Mouse (Mus musculus): Measurements from ENCODE around the gene Rps6ka2.

Gene Rps6ka2

DNA sequence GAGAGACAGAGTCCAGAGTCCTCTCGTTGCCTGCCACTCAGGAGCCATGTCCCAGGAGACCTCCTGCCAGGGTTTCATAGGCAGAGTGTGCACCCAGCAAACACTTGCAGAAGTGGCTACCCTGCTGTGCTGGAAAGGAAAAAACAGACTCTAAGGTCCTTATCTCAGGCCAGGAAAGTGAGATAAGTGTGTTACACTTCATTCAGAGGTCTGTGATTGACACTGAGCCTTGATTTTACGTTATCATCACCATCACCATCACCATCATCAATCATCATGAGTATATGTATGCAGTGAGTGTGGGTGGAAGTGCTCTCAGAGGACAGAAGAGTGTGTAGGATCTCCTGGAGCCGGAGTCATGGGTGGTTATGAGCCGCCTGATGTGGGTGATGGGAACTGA, 51.4 kb downstream of the Rps6ka2 start:
- no peak for DNase-seq

DNA sequence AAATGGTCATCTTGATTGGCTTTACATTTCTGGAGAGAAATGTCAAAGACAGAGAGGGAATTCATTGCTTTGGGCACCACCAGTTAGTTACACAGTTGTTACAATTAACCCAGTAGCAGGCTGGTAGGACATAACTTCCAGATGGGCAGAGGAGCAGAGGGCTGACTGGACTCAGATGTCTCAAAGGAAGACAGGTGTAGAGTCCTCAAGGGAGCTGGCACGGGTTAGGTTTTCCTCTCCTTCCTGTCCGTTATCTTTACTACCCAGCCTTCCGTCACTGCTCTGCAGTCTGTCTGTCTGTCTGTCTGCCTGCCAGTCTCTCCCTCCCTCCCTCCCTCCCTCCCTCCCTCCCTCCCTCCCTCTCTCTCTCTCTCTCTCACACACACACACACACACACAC, 52.3 kb downstream of the Rps6ka2 start:
- DNase-seq = no peak

DNA sequence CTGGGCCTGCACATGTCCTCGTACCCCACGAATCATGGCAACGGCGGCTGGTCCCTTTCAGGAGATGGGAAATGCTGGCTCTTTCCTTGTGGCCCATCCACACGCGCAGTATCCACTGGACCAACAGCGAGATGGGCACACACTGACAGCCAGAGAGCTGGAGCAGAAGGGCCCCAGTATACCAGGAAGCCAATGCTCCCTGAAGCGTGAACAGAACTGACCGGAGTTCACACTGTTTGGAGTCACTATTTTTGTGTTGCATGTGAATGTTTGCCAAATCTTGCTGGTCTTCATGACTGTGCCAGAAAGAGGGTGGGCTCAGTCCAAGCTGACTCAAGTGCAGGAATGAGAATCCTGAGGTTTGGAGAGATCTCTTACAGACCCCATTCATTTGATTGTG, 58.6 kb downstream of the Rps6ka2 start:
- DNase-seq = no peak

DNA sequence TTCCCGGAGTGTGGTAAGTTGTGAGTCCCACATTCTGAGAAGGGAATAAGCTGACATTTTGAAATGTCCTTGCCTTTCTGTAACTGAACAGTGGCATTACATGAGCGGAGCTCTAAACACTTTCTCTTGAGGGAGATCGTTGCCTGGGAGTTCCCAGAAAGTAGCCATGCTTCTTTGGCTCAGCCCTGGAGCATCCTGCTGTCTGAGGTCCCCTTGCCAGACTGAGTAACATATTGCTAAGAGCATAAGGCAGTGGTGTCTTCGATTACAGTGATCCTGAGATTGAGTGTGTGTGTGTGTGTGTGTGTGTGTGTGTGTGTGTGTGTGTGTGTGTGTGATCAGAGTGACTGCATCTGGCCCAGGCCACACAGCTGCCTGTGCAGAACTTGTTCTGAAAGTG, 61.4 kb downstream of the Rps6ka2 start:
- DNase-seq = no peak

DNA sequence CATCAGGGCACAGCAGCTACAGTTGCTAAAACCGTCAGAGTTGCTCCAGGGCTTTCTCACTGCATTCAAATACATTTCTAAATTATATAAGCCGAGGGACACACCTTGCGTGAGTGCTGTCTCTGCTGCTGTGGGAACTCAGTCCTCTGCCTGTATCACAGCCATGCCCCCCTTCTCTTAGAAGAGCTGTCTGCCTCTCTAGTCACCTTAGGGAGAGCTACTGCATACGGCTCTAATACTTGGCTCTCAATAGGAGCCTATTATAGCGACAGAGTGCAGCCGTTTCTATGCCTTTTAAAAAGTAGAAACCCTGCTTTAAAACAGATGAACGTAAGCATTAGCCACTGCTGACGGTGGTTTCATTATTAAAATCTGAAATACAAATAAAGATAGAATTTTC, 61.9 kb downstream of the Rps6ka2 start:
- no peak for DNase-seq

DNA sequence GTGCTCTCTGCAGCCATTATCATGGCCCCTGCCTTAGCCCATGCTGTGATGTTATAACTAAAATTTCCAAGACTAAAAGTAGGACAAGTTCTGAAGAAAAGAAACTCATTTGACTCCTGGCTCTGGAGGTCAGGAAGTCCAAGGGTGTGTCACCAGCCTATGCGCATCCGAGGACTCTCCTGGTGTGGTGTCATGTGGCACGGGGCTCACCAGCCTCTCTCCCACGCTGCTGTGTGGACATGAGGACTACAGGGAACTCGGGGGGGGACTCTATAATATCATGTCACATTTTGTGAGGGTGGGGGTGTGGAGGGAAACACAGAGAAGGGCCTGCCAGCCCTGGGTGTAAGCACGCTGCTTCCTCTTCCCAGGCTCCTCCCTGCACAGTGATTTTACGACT, 62.5 kb downstream of the Rps6ka2 start:
- no peak for DNase-seq

DNA sequence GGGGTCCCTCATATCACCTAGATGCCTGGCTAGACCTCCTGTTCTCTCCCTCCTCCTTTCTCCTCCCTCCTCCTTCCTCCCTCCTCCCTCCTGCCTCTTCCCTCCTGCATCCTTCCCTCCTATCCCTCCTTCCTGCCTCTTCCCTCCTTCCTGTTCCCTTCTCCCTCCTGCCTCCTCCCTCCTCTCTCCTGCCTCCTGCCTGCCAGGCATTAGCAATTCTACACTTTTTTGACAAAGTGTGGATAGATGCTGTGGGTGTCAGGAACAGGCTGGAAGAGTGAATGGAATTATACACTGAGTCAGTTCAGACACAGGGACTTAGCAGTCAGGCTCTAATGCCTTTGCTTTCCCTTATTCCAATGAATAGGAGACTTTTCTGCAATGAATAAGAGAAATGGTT, 63.3 kb downstream of the Rps6ka2 start:
- no peak for DNase-seq

DNA sequence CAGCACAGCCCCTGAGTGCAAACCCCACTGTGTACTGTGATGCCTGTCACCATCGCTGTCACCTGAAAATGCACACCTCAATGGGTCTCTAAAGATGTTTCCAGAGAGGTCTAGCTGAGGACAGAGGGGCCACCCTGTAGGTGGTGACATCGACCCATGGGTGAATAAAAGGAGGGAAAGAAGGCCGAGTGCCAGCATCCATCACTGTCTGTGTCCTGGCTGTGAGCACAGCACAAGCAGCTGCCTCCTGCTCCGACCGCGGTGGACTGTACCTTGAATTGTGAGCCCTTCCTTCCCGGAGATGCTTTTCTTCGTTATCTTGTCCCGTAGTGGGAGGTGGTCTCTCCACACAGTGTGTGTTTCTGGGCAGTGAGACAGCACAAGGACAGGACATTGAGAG, 67.8 kb downstream of the Rps6ka2 start:
- DNase-seq = no peak

DNA sequence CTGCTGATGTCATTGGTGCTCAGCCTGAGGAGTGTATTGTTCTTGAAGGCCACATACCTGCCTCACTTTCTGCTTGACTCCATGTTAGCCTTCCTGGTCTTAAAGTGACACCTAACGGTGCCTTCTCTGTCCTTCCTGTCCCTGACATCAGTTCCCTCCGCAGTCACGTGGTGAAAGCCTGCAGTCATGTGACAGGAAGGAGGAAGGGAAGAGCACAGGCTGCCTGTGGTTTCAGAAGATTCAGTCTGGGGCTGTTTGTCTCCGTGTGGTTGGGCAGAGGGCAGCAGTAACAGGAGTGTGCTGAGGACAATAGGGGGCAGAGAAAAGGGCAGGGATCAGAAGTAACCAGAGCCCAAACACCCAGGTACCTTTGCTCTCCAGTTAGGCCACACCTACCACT, 68.9 kb downstream of the Rps6ka2 start:
- no peak for DNase-seq

DNA sequence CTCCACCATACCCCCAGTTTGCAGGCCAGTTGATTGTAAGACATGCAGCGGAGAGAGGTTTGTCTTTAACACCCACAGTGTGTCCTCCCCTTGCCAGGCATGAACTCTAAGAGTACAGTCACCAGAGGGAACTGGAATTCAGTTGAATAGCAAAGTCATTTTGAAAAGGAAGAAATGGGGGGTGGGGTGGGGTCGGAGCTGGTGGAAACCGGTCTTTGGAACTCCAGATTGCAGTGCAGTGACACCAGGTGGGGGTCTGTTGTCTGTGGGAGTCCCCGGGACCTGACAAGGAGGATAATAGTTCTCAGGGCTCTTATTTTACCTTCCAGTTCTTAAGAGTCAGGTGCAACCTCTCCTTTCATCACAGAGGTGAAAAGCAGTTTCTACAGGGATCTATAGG, 70.6 kb downstream of the Rps6ka2 start:
- DNase-seq = no peak

DNA sequence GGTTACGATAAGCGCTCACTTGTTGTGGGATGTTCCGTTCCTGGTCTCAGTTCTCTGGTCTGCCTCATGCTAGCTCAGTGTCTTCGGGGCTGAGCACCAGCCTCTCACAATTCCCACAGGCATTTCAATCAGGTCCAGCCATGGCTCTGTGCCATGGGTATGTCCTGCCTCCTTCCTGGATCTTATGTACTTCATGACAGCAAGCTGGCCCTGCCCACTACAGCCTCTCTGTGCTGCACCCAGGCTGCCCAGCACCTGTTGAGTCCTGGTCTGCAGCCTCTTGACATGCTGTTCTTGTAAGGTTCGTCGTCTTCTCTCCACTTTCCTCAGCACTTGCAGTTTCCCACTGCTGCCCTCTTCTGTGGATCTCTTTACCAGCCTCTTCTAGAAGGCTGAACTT, 75.2 kb downstream of the Rps6ka2 start:
- DNase-seq = no peak

DNA sequence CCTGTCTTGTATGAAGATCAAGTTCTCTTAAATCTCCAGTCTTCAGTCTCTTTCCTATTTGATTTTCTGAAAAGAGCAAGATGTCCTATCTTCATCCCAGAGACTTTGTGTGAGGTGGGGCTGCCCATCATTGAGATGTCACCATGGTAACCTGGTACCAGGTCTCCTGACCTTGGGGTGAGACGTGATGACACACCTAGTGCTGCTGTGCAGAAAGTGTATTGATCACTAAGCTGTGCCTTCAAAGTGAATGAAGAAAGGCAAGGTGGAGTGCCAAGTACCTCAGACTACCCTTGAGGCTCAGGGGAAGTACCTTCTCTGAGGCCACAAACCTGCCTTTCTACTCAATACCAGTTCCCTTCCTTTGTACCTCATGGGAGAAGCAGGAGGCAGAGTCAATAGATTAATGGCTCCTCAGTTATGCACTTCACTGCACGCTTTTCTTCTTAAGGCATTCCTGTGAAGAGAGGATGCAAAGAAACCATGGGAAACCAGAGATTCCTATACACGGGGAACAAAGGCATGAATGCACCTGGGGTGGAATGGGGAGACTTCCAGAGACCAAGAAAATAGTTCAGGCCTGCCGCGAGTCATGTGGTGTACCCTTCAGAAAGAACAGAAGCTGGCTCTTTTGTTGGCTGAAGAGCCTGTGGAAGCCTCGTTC, 77.1 kb downstream of the Rps6ka2 start:
- DNase-seq = no peak

DNA sequence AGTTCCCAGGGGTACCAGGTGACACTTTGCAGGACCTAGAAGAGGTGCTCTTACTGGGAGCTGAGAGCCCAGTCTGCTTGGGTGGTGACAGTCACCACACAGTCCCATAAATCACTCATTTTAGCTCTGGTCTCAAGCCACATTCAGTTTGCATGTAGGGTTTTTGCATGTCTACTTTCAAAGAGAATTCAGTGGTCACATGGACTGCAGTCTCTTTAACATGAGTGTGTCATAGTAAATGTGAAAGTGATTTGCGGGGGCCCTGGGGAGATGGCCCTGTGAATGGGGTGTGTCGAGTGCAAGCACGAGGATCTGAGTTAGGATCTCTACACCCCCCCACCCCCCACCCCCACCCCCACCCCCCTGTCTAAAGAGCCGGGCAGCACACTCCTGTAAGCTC, 80.5 kb downstream of the Rps6ka2 start:
- DNase-seq = no peak

DNA sequence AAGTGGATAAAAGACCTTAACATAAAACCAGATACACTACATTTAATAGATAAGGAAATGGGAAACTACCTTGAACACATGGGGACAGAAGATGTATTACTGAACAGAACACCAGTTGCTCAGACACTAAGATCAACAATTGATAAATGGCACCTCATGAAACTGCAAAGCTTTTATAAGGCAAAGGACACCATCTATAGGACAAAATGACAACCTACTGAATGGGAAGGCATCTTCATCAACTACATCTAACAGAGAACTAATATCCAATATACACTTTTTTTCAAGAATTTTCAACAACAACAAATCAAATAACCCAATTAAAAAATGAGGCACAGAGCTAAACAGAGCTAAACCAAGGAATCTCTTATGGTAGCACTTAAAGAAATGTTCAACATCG, 87.3 kb downstream of the Rps6ka2 start:
- DNase-seq = no peak

DNA sequence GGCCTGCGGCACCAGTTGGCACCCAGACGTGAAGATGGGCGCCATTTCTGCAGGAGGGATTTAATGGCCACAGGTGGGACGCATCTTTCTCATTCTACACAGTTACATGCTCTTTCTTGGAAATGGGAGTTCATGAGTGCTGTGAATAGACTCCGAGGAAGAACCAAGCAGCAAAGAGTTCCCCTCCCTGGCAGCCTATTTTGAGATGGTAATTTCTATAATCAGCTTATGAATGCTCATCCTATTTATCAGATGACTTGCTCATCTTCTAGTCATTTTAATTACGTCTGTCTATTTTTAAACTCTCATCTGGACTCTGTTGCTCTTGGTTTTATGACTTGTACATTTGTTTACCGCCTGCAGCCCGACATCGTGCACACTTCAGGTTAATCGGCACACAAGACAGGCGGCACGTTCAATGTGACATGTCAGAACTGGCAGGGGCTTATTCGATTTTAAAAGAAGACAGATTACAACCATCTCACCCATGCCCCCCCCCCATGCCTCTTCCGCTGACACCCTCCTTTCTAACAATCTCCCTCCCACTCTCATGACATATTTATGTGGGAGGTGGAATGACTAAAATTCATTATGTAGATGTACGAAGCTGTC, 88.9 kb downstream of the Rps6ka2 start:
- DNase-seq = no peak

DNA sequence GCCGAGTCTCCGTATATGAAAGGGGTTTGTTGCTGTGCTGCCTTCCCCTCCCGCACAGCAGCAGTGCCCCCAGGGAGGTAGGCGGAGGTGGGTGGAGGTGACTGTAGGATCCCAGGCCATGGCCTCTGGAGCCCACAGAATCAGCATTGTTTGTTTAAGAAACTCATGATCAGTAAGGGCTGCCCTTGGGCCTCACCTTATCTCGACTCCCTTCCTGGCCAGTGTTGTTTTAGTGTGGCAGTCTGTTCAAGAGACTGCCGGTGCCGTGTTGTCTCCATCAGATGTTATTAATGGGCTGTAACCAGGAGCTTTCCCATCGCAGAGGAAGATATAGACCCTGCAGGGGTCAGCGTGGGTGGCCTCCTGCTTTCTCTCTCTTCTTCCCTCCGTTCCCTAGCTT, 90.4 kb downstream of the Rps6ka2 start:
- DNase-seq = no peak

DNA sequence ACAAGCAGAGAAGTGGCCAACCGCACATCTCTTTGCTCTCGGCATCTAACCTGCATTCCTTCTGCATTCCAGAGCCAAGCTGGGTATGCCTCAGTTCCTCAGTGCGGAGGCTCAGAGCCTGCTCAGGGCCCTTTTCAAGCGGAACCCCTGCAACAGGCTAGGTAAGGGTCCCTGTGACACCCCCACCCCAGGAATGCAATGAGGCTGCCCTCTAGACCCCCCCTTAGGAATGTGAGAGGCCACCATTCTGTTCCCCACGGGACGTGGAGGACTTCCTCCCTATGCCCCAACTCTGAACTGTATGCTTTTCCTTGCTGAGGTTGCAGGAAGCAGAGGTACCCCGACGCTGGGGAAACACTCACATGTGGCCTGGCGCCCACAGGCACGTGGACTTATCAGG, 92.1 kb downstream of the Rps6ka2 start:
- DNase-seq = no peak

DNA sequence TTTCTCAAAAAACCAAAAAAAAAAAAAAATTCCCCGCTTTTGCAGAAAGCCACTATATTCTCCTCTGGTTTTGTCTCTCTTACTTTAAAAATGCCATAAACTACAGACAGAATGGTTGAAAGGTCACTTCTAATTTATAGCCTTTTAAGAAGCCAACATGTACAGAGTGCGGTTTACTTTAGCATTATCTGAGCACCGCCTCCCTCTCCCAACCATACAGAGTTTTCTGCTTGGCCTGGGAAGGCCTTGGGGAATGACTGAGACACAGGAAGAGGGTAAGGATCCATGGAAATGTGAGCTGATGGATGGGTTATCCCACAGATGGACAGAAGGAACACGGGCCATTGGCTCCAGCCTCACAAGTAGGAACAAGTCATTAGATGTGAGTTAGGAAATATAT, 92.7 kb downstream of the Rps6ka2 start:
- DNase-seq = no peak

DNA sequence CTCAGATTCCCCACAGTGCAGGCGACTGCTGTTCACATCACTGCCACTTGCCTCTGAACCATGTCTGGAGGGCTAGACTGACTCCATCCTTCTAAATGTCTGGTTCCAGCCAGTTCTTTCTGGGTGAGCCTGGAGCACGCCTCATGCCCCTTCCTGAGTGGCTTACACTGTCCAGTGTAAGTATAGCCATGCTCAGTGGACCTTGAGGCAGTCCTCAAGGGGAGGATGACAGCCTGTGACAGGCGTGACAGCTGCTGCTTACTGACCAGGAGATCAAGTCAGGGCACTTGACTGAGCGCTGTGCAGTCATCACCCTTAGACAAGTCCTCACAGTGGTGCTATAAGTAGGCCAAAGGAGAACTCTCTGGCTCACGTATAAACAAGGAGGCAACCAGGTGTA, 94.7 kb downstream of the Rps6ka2 start:
- no peak for DNase-seq

DNA sequence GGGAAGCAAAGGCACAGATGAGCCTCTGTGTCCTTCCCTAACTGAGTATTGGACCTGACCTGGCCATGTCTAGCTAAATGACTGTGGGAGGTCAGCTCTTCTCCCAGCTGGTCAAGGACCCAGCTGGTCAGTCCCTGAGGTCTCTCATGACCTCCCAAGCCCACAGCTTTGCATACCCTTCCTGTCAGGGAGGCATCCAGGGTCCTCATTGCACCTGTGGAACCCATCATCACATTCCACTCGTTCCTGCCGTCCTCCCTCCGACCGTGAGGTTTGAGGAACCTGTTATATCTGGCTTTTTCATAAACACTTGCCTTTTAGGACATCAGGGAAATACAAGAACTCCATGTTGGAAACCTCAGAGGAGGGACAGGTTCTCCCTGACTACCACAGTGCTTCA, 95.4 kb downstream of the Rps6ka2 start:
- no peak for DNase-seq

DNA sequence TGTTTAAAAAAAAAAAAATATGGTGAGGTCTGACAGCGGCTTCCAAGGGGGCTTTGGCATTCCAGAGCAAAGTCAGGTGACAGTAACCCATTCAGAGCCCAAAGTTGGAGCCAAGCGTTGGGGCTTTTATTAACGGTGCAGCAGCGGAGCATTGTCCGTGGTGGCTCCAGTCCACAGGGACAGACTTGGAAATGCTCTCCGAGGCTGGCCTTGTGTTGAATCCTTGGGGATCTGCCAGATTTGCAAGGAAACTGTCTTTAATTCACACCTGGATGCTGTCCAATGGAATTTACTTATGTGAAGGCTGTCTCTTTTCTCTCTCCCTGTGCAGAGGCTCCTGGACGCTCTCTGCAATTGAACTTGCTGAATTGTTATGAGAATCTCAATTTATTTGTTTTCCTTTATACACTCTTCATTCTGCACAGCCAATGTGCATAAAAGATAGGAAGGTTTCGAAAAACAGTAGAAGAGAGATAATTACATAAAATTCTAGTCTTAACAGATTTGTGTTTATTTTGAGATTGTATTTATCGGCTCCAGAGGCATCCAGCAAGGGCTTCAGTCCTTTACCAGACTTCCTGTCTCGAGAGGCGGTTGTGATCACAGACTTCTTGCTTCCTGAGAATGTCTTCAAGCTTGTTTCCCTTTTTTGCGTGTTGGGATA, 95.9 kb downstream of the Rps6ka2 start:
- no peak for DNase-seq

DNA sequence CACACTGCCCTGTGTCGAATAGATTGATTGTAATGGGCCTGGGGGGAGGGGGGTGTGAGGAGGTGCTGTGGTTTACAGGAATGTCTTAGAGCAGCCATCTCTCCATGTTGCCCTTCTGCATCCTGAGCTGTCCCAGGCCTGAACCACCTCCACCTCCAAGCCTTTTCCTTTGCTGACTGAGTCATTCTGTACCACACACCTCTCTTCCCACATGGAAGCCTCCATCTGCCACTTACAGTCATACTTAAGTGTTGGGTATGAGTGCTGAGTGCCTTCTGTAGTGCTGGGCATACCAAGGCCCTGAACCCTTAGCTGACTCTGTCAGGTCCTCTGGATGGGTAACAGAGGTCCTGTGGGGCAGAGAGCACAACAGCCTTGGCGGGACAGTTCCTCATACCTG, 97.9 kb downstream of the Rps6ka2 start:
- no peak for DNase-seq

DNA sequence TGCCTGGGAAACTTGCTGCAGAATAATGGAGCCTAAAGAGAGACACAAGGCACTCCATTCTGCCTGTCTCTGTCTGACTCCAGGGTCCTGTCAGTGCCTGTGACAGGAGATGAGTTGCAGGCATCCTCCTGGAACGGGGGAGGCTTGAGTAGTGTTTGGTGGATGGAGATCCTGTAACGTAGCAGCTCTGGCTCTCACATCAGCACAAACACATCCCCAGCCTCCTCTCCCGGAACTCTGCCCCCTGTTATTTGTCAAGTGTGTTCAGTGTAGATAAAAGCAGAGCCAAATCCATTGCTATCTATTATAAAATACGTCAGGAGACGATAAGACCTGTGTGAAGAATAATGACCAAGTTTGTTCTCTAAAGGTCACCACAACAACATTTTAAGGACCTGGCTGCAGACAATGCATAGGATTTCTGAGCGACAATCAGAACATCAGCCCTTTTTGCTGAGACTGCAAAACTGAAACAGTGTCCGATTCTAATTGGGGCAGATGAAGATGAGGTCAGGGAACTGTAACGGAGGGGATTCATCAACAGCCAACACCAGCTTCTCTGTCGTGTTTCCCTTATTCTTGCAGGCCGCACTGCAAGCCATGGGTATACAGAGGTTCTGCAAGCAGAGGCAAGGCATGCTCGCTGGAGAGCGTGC, 99.4 kb downstream of the Rps6ka2 start:
- DNase-seq = no peak

DNA sequence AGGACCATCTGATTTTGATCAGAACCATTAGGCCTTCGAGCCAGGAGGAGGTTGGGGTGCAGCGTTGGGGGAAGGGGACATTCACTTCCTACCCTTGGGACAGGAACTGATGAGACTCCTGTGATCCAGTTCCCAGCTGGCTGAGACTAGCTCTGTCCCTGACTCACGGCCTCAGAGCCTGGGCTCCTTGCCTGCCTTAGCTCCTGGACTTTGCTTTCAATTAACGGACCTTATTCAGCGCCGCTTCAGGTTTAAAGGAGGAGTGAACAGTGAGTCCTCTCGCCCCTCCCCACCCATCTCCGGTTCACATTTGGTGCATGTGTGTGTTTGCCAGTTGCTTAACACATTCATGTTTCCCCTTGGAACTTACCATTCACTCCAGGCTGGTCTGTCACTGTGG, 100.6 kb downstream of the Rps6ka2 start:
- no peak for DNase-seq
